In the genomic region with DNA sequence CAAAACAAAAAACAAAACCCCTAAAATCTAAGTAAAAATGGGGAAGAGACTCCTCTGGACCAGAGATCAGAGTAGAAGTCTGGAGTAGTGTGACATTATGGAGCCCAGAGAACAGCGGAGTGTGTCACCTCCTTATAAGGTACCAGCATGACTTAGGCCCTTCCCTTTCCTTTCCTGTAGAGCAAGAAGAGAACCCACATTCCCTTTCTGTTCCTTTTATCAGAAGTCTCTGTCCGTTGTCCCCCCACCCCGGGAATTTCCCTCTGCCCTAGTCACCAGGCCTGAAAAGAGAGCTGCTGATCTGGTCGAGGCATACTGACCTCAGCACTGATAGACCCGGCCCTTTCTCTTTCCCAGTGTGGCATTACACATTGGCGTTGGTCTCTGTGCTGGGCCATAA, we compare ENCODE assay signal across 8 mouse cellular contexts. TPM values are rescaled to one million over a fixed set of nuclear protein-coding genes. Genes with fewer than 3 reads are reported as not detected.
DNase-seq lines count a peak whose midpoint lies in the region; ATAC-seq and TF ChIP-seq lines count a peak whose summit lies in the region.
"Had no signal": no experiment of that assay in that cellular context is flagged by ENCODE, and none has a peak within 500 bp of the region (broad histone marks: within the 10 kb centered on the region; RNA-seq: fewer than 3 reads in every experiment).

No protein-coding gene starts in this region.

- peak overlapping the region; percentile 92 for H3K4me2 ChIP-seq in embryonic facial prominence, embryonic 12.5 days (replicated peaks)

- peaks cover 9% of the 10 kb centered on the region for H3K36me3 ChIP-seq in thymus, adult 2 months (ENCODE audit: control insufficient read depth, insufficient read depth, low read length)
- H3K36me3 ChIP-seq in embryonic facial prominence, embryonic 12.5 days: peaks cover 25% of the 10 kb centered on the region

- WGBS in thymus, adult 2 months: 2% methylated on average over 6 of the region's 6 CpGs
- WGBS in embryonic facial prominence, embryonic 12.5 days: 50% methylated on average over 6 of the region's 6 CpGs

- H3K4me1 ChIP-seq in thymus, adult 2 months (replicated peaks; ENCODE audit: control insufficient read depth, insufficient read depth, low read length): peaks cover 6% of the 10 kb centered on the region
- peaks cover 14% of the 10 kb centered on the region for H3K4me1 ChIP-seq in embryonic facial prominence, embryonic 12.5 days

- H3K9ac ChIP-seq in embryonic facial prominence, embryonic 12.5 days: peak overlapping the region; percentile 87

- TF ChIP-seq CTCF in thymus, adult 2 months (IDR thresholded peaks at IDR 0.05; ENCODE audit: borderline replicate concordance, control insufficient read depth, extremely low read depth, insufficient read depth, low read length, poor library complexity): no peak

- no peaks in the 10 kb centered on the region for H3K27me3 ChIP-seq in thymus, adult 2 months (ENCODE audit: control insufficient read depth, insufficient read depth, low read length)
- H3K27me3 ChIP-seq in embryonic facial prominence, embryonic 12.5 days: no peaks in the 10 kb centered on the region

- H3K27ac ChIP-seq in thymus, adult 2 months (ENCODE audit: control insufficient read depth, insufficient read depth, low read length): no peak overlapping the region
- H3K27ac ChIP-seq in embryonic facial prominence, embryonic 12.5 days: no peak overlapping the region

- no peak for ATAC-seq in embryonic facial prominence, embryonic 12.5 days (ENCODE audit: insufficient number of reproducible peaks, insufficient read depth, low FRiP score, low TSS enrichment)
- ATAC-seq in megakaryocyte progenitor cell, adult 5-6 weeks (replicated peaks; ENCODE audit: poor library complexity): peak; percentile 43

- no peak for TF ChIP-seq POLR2A in thymus, adult 2 months (IDR thresholded peaks at IDR 0.05; ENCODE audit: control insufficient read depth, extremely low read depth, insufficient read depth, low read length, poor library complexity)

- H3K9me3 ChIP-seq in embryonic facial prominence, embryonic 12.5 days: no peaks in the 10 kb centered on the region

- H3K4me3 ChIP-seq in thymus, adult 2 months (ENCODE audit: control insufficient read depth, insufficient read depth, low read length): peak overlapping the region; percentile 94
- H3K4me3 ChIP-seq in embryonic facial prominence, embryonic 12.5 days: peak overlapping the region; percentile 99

- DNase-seq in thymus, adult 2 months: peak; percentile 15
- DNase-seq in thymus, postnatal 10 days (ENCODE audit: low spot score in 2 of 2): no peak
- DNase-seq in induced T-regulatory cell, adult 2 months (ENCODE audit: low read depth): peak; percentile 60
- no peak for DNase-seq in frontal cortex, postnatal 14 days (ENCODE audit: low spot score in 2 of 2)
- DNase-seq in embryo, embryonic 9.5 days (ENCODE audit: extremely low spot score): no peak

RNA-seq across cellular contexts. Expression of a gene that starts 0.8 kb away (rescaled TPM):
- polyA plus RNA-seq in thymus, adult 2 months (2012; rRNA removed): 80.0 and 82.9 TPM in 2 replicates
- 46.5 and 47.7 TPM in 2 replicates for polyA plus RNA-seq in embryonic facial prominence, embryonic 12.5 days (2016; fragmentation: Nextera tagmentation; extraction: Ambion mirVana)
- total RNA-seq in megakaryocyte progenitor cell, adult 5-6 weeks (2015): 22.7 and 24.3 TPM in 2 replicates
- total RNA-seq in megakaryocyte progenitor cell, adult 5-6 weeks (2017): 39.7 and 55.8 TPM in 2 replicates

RNA-seq across cellular contexts. Expression of a gene that starts 43.3 kb away (rescaled TPM):
- polyA plus RNA-seq in thymus, adult 2 months (2012; rRNA removed): 0.08 and 0.10 TPM in 2 replicates
- polyA plus RNA-seq in embryonic facial prominence, embryonic 12.5 days (2016; fragmentation: Nextera tagmentation; extraction: Ambion mirVana): 3.8 and 6.6 TPM in 2 replicates
- total RNA-seq in megakaryocyte progenitor cell, adult 5-6 weeks (2015): 0.15 and 0.39 TPM in 2 replicates
- total RNA-seq in megakaryocyte progenitor cell, adult 5-6 weeks (2017): not detected in 2 replicates
- total RNA-seq: hematopoietic stem cell, adult 5-6 weeks had no signal

RNA-seq across cellular contexts. Expression of a gene that starts 43.7 kb away (rescaled TPM):
- 0.65 and 1.5 TPM in 2 replicates for polyA plus RNA-seq in thymus, adult 2 months (2012; rRNA removed)
- 0.05 and 0.14 TPM in 2 replicates for polyA plus RNA-seq in embryonic facial prominence, embryonic 12.5 days (2016; fragmentation: Nextera tagmentation; extraction: Ambion mirVana)
- total RNA-seq in megakaryocyte progenitor cell, adult 5-6 weeks (2015): 0.49 TPM in 1 of 2 replicates, not detected in the other
- not detected in 2 replicates for total RNA-seq in megakaryocyte progenitor cell, adult 5-6 weeks (2017)

Comparison
In these comparisons a context has a peak if more than half of its experiments do, and no peak if none do; other contexts are left out.
1. DNase-seq: peak in thymus, adult 2 months (single experiment) and induced T-regulatory cell, adult 2 months (single experiment); none in thymus, postnatal 10 days (0 of 2), frontal cortex, postnatal 14 days (0 of 2) and embryo, embryonic 9.5 days (single experiment).